Mouse (Mus musculus) ovary, postnatal 10 days (tissue): ENCODE measurements around the gene Ltn1.

Source experiments
- DNase-seq: peaks from one replicate; pipeline ENCODE4 v3.0.0; 2022; ENCODE audit warnings: low spot score

The Ltn1 gene

DNA sequence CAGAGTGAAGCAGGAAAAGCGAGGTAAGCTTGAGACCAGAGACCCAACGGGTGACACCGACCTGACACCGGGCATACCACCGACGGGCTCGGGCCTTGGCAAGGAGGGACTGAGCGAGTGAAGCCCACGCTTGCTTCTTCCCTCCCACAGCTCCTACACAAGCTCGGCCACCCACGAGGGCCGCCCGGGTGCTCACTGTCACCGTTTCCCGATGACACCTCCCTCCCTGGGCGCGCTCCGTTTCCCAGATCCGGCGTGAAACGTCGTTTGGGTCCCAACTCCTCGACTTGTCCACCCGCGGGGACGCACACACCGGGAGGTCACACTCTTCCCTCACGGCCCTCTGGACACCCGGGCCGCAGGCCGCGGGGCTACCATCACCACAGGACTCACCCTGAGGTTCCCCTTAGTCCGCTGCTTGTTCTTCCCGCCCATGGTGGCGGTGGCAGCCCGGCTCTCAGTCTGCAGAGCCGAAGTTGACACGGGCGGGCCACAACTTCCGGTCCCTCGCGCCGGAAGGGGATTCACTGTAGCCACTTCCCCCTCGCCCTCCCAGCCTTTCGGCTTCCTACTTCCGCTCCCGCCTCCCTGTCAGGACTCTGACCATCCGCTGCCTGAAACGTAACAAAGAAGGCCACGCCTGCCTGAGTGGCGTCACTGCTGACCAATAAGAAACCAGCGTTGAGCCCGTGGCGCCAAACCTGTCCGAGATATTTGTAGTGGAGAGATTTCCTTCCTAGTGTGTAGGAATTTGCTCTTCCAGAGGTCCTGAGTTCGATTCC is at the start of gene Ltn1:
Gene Ltn1 (minus strand): TSS at position 580 of the 782 bp plus-strand sequence.
- DNase-seq = peak; percentile 90

DNA sequence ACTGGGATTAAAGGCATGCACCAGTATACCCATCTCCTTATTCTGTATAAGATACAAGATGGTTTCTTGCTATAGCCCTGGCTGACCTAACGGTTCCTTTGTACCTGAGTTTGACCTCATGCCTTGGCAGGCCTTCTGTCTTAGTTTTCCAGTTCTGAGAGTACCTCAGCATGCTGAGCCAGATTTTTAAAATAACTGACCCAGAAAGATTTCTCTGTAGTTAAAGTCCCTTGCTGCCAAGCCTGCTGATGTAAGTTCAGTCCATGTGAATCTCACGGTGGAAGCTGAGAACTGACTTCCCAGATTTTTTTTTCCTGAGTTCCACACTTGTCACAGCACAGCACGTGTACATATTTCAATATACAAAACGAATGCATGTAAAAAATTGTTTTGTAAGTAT is 38.2 kb upstream of the Ltn1 start:
- no peak for DNase-seq

- no peak for DNase-seq
These were observed 26.3 kb upstream of the Ltn1 start for GRCm38 (mm10) chr16:87458752-87459151.

DNA sequence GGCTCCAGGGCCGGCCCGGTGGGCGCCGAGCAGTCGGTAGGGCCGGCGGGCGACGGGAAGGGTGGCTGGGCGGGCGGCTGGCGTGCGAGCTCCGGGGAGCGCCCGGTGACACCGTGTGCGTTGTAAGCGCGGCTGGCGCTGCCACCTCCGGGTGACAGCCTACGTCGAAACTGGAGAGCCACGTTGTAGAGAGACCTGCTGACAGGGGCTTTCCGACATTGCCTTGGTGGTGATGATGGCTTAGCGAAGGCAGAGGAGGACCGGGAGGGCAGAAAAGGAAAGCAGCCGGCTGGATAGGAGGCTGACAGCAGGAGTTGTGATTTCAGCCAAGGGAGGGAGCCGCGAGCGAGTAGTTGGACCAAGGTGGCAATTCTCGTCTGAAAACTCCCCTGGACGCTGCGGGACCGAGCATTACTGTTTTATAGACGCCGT is 22.8 kb upstream of the Ltn1 start:
- no peak for DNase-seq

DNA sequence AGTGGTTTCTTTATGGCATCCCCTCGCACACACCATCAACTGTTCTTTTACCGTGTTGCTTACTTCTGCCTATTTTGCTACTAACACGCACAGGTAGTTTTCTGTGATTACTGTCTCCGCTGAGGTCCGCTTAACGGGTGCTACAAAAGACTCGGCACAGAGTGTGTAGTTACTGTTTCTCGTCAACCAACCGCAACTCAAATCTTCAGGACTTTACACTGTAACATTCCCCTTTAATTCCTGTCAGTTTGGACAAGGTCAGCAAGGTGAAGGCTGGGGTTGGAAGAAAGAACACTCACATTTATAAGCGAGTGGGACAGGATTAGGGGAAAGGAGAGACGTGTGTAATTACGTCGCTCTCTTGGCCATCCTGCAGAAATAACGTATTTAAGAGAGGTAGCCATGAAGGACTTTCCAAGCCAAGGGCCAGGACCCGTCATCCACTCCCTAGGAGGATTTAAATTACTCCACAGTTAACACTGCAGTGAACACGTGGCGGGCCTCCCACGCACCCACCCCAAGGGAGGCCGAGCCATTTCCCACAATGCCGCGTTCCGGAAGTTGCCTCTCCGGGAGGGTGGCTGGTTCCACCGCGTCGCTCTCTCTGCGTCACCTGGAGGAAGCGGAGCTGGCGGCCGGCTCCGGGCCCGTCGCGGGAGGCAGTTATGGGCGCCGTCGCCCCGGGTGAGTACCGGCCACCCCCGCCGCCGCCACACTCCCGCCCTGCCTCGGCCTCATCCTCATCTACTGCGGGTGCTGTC is 22.2 kb upstream of the Ltn1 start, which contains the start of gene Usp16:
Gene Usp16 (plus strand): TSS at position 285 of the 761 bp plus-strand sequence.
- peak; percentile 95 for DNase-seq

- no peak for DNase-seq
These were observed 20.8 kb upstream of the Ltn1 start for GRCm38 (mm10) chr16:87453226-87453625.

- no peak for DNase-seq
These were observed 13.1 kb upstream of the Ltn1 start for GRCm38 (mm10) chr16:87445528-87445927.

GRCm38 (mm10) chr16:87445110-87445509 is 12.7 kb upstream of the Ltn1 start:
- no peak for DNase-seq

GRCm38 (mm10) chr16:87444071-87444470 is 11.7 kb upstream of the Ltn1 start:
- DNase-seq = no peak

DNA sequence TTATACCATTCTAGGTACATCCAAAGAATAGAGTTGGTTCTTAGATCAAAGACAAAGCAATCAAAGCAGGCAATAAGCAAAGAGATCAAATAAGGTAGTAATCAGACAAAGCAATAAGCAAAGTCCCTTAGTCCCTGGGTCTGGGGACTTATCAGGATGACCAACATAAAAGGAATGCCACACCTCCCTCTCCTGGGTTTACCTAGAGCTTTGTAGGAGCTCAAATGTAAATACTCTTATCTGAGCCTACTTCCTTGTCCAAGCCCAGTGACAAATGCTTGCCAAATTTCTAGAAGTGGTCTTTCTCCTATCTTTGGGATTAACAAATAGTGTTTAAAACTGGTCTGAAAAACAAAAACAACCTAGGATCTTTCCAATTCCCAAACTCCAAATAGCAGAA is 10.8 kb upstream of the Ltn1 start:
- no peak for DNase-seq

GRCm38 (mm10) chr16:87442291-87442690 is 9.9 kb upstream of the Ltn1 start:
- no peak for DNase-seq

DNA sequence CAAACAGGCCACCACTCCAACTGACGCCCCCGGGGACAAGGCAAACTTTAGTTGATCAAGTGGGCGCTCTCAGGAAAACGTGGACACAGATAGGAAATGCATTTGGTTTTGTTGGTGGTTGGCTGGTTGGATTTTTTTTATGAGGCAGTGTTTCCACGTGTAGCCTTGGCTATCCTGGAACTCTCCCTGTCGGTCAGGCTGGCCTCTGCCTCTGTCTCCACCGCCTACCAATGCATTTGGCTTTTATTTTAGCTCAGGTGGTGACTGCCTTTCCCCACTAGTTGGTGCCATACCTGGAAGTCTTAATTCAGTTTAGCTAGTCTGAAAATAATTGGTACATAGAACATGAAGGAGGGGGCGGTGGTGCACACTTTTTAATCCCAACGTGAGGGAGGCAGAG is 8.7 kb upstream of the Ltn1 start:
- no peak for DNase-seq

DNA sequence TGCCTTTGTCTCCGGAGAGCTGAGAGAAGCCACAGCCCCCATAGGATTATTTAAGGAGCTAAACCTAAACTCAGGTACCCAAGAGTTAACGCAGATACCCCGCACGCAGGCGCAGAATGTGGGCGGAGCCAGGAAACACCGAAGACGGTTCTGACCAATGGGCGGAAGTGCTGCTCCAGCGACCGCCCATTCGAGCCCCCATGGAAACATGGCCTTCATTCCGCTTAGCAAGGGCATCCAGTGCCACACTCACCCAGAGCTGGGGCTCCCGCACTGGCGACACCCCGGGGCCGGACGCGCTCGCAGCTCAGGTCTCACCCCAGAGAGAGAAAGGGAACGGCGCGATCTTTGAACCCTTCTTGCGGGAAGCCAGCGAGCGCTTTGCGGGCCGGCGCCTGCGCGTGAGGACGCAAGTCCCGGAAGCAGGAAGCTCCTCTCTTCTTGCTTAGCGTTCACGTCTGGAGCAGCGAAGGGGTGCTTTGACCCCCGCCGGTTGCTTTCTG is 7.8 kb upstream of the Ltn1 start, which contains the start of gene Rwdd2b:
Gene Rwdd2b (minus strand): TSS at position 390 of the 503 bp plus-strand sequence.
- peak; percentile 84 for DNase-seq

DNA sequence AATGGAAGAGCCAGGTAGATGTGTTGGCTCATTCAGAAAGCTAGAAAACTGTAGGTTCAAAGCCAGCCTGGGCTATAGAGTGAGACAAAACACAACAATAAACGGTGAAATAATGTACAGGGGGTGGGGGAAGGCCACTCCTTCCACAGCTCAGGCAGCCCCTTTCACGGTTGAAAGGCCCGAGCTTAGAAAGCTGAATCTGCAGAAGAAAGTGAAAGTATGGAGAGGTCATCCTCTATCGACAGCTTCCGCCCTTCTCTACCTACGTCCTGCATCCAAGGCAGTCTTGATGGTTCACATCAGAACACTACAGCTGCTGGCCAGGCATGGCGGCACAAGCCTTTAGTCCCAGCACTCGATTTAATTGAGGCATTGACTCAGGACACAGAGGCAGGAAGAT is 6.3 kb upstream of the Ltn1 start:
- no peak for DNase-seq

DNA sequence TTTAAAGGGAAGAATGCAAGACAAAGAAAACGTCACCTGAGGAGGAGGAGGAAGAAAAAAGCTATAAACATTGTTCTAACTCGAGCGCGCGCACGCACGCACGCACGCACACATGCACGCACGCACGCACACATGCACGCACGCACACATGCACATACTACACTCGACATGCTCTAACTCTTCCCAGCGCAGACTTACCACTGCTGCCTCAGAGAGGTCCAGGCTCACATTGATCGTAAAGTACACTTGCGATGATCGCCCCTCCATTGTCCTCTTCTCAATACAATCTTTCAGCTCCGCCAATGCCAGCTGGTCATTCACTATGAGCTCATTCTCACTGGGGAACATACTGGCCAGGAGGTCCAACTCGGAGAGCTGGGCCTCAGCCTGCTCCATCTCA is 4.7 kb upstream of the Ltn1 start:
- no peak for DNase-seq

DNA sequence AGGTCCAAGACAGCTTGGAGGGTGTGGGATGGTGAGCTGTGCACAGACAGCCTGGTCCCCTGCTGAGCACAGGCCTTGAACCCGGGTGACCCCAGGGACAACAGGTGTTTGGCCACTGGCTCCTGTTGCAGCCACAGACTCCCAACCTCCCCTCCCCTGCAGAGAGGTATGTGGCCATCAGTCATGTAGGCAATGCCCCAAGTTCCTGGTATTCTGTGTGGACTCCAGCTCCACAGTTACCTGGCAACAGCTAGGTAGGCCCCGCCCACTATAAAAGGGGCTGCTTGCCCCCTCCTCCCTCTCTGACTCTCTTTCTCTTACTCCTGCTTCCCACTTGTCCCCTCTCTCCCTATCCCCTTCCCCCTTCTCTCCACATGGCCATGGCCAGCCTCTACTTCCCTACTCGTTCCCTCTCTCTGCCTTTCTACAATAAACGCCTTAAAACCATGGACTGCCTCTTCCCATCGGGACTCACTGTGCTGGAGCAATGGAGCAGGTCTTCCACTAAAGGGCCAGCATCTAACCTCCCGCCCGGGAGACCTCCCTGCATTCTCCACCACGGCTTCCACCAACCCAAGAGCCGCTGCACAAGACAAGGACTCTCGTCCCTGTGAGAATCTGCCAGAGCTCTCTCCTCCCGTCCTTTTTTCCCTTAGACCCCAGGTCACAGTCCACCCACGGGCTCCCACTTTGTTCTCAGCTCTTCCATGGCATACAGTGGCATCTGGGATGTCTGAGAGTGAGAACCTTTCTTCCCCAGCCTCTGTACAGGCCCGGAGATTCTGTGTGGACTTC is 3.2 kb upstream of the Ltn1 start:
- DNase-seq = no peak

GRCm38 (mm10) chr16:87434946-87435345 is 2.5 kb upstream of the Ltn1 start:
- no peak for DNase-seq

DNA sequence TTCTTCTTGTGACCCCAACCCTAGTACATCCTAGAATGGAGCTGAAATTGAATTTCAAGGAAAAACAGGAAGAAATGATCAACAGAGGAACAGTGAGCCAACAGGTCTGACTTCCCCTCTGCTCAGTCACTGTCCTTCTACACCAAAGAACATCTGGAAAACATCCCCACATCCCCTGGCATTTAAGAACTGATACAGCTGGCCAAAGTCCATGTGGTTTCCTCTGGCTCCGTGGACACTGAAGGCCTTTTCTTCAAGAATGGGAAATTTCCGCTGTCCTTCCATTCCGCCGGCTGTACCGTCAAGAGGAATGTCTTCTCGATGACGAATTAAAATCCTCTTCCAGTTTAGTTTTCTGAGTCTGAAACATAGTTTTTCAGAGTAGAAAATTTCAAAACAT is 1.9 kb upstream of the Ltn1 start:
- DNase-seq = no peak

GRCm38 (mm10) chr16:87427516-87427915 is 4.9 kb downstream of the Ltn1 start:
- DNase-seq = no peak

GRCm38 (mm10) chr16:87420662-87421061 is 11.8 kb downstream of the Ltn1 start:
- no peak for DNase-seq

- no peak for DNase-seq
These were observed 27.4 kb downstream of the Ltn1 start for GRCm38 (mm10) chr16:87405001-87405400.
